Mouse (Mus musculus) right cerebral cortex, adult 2 months (tissue): ENCODE measurements around the gene Crim1.

Experiments used
- DNase-seq, 2 experiments: peaks; one replicate each; pipeline ENCODE4 v3.0.0; 2021 to 2022; ENCODE audit warnings: low spot score in 2 of 2

Crim1 gene

GRCm38 (mm10) chr17:78286021-78286420 lies 86.0 kb downstream of the Crim1 start:
- no peak for DNase-seq

- DNase-seq = no peak
Observed at GRCm38 (mm10) chr17:78287391-78287790, 87.3 kb downstream of the Crim1 start.

DNA sequence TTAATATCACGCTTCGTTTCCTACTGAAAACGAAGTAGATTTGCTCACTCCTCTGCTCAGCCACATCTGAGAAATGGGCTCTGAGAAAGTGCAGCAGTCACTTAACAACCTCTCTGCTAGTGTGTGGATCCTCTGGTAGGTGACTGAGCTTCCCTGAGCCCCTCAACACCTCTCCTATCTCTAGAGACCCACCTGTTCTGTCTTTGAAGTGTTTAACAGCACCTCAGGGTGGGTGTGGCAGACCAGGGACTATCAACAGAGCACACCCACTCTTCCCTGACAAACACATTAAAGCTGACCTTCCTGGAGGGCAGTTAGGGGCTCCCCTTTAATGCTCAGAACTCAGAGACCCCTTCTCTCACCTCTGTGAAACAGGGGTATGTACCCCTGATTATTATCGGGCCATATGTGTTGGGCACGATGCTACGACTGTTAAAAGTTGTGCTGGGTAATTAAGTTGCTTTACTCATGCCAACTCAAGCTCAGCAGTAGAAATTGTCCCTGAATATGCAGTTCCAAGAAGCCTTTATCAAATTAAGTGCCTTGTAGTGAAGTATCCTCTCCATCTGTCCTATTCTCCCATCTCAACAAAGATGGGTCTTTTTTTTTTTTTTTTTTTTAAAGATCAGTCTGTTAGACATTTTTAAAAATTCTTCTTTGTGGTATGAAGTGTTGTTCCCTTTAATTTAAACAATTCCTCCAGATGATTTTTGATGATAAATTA lies 90.3 kb downstream of the Crim1 start:
- no peak for DNase-seq

DNA sequence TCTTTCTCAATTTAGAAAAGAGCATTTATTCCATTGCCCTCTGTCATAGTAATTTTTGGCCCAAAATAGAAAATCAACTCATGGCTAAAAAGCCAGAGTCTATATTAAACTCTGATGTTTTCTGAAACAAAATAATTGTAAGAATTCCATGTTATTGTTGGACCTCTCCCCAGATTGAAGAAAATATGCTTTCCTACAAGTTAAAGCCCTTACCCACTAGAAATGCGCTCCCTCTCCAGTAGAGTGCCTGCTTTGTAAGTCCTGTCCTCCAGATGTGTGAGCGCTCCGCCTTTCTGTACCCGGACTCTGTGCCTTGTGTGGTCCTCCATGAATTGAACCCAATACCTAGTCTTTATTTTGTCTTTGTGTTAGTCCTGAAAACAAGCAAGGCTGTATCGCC lies 91.0 kb downstream of the Crim1 start:
- DNase-seq = no peak

DNA sequence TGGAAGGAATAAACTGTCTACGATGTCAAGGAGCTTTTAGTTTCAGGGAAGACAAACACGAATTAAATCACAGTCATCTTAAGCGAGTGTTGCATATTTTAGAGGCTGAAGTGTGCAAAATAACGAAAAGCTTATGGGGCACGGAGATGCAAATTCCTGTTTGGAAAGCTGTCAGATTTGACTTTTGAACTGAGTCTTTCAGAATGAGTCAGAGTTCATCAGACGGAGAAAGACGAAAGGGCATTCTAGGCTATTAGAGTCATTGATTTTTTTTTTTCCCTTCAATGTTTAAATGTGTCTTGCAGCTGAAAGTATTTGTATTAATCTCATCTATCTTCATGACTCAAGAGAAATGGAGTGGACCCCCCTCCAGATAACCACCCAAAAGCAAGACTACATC lies 92.3 kb downstream of the Crim1 start:
- DNase-seq = no peak

GRCm38 (mm10) chr17:78292827-78293488 lies 92.9 kb downstream of the Crim1 start:
- DNase-seq = no peak

GRCm38 (mm10) chr17:78295979-78296378 lies 95.9 kb downstream of the Crim1 start:
- DNase-seq = no peak

DNA sequence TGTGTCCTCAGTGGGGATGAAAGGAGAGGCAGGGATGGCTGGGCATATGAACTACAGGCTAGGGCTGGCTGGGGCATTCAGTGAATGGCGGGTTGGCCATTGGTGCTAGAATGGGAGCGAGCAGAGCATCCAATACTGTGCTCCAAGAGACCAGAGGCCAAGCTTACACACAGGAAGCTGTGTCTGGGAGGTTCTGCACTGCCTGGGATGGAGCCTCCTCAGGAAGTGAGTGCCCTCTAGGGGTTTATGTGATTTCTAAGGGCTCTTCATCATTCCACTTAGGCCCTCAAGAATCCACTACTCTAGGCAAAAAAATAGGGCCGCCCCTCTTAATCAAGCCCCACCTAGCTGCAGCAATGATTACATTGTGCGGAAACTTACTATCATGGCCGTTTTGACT lies 98.1 kb downstream of the Crim1 start:
- DNase-seq = no peak

DNA sequence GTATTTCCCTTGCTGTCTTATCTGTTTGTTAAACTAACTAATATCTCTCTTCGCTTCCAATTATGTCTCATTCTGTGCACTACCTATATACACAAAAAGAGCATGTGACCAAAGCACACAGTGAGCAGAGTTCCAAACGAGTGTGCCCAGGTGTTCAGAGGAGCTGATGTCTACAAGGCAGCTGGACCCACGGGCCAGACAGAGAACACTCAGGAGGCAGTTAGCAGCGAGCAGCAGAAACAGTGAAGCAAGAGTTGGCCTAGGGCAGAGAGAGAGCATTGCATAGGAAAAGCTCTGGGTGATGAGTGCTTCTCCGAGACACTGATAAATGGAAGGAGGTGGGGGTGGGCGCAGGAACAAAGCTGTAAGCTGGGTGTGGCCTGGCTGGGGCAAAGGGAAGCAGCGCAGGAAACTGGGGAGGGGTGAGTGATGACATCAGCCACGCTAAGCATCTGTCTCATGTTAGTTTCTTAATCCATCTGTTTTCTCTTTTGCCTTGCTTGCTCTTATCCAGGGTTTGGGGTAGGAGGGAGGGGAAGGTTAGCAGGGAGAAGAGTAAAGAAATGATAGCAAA lies 99.0 kb downstream of the Crim1 start:
- no peak for DNase-seq

- no peak for DNase-seq
Observed at GRCm38 (mm10) chr17:78303053-78303452, 103.0 kb downstream of the Crim1 start.

GRCm38 (mm10) chr17:78304059-78304458 lies 104.0 kb downstream of the Crim1 start:
- DNase-seq = peak; percentile 32 to 33

- no peak for DNase-seq
Observed at GRCm38 (mm10) chr17:78306434-78306833, 106.4 kb downstream of the Crim1 start.

DNA sequence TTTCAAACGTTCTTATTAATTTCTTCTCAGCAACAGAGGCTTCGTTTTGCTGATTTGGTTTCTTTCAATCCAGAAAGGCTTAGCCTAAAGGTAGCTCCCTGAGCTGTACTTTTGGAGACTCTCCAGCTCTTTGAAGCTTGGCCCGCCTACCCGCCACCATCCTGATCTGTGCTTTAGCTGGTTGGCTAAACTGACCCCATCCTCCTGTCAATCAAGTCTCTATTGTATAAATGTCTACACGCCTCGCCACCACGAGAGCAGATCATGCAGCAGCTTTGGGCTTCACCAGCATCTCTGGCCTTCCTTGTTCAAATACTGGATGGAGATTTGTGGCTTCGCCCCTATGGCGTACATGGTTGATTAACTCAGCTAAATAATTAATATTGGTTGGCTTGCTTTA lies 108.2 kb downstream of the Crim1 start:
- no peak for DNase-seq

DNA sequence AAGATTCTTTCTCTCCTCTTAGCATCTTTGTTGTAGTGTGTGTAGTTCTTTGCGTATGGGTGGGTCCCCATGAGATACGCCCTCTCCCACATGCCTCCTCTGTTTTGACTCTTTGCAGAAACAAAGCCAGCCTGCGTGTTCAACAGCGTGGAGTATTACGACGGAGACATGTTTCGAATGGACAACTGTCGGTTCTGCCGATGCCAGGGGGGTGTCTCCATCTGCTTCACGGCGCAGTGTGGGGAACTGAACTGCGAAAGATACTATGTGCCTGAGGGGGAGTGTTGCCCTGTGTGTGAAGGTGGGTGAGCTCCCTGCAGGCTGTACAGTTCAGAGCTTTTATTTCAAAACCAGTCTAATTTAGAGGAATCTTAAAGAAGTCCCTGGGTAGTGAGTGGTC lies 113.0 kb downstream of the Crim1 start:
- DNase-seq = peak in 1 of 2 experiments; percentile 35

DNA sequence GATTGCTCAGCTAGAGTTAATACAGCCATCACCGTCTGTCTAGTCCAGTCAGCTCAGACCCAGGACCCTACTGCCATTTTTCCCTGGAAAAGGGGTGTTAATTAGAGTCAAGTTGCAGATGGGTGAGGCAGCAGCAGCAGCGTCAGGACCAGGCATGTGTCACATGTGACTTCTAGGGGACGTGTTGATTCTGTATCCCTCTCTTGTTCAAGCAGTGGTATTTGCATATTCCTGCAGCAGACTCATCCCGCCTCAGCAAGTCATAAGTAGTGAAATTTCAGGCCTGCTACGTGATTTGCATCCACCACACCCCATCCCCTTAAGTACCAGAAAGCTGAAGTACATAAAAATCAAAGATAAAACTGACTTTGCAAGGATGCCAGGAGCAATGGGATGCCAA lies 113.6 kb downstream of the Crim1 start:
- DNase-seq = no peak

- DNase-seq = no peak
Observed at GRCm38 (mm10) chr17:78315659-78316058, 115.6 kb downstream of the Crim1 start.

DNA sequence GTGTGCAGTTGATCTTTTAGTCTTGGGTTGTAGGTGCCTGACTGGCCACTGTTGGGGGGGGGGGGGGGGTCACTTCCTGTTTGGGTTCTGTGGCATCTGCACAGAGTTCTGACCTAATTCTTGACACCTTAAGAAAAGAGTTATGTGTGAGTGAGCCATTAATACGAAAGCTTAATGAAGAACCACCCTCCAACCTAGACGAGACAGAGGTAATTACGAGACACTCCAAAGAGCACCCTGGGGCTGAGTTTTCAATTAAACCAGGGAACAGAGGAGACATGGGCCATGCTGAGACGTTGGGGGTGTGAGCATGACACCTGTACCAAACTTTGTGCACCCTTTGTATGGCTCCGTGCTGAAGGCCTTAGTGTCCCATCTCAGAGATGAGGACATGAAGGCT lies 117.3 kb downstream of the Crim1 start:
- DNase-seq = no peak

GRCm38 (mm10) chr17:78318810-78319209 lies 118.8 kb downstream of the Crim1 start:
- DNase-seq = no peak

- DNase-seq = no peak
Observed at GRCm38 (mm10) chr17:78321216-78321835, 121.3 kb downstream of the Crim1 start.

DNA sequence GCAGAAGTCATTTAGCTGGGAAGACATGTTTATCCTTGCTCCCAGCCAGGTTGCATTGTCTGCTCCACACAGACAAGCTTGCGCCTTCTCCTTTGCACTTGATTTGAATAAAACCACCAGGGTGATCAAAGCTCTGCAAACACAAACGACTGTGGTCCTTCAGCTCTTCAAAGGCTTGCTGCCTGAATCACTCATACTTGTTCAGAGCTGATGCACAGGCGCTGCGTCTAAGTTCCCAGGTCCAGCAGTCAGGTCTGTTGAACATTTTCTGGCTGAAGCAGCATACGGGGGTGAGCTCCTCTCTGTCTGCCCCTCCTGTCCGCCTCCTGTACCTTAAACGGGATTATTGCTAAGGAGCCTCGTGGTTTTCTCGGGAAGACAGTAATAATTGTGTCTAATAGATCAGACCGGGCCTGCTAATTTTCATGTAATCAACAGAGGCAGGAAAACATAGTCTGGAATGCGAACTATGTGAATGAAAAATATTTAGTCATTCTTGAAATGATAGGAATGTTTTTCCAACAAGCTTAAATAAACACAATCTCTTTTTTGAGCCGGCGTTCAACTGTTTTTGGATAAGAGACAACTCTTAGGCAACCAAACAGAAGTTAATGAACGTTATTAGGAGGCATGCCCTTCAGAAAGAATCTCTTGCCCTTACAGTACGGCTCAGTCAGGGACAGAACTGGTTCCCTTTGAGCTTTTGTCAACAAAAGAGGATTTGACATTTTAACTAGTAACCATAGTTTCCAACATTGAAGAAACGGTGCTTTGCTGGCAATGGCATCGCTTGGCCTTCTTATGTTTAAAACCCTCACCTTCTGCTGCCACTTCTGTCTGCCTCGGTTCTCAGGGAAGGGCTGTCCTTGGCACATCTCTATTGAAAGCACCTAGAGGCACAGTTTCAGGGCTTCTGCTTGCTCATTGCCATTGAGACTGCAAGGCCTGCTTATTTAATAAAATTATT lies 122.6 kb downstream of the Crim1 start:
- DNase-seq = no peak

GRCm38 (mm10) chr17:78325761-78326332 lies 125.8 kb downstream of the Crim1 start:
- DNase-seq = no peak
